Mouse (Mus musculus) yolk sac, embryonic 10.5 days (tissue): ENCODE data around the gene Map3k12.

Experiments
- DNase-seq: peaks from one replicate; pipeline ENCODE4 v3.0.0-alpha.2; 2017; ENCODE audit warnings: low spot score

Map3k12 gene

GRCm38 (mm10) chr15:102459381-102459780, 57.5 kb downstream of the Map3k12 start:
- DNase-seq = no peak

GRCm38 (mm10) chr15:102458904-102459317, 58.0 kb downstream of the Map3k12 start, which contains the start of gene Prr13:
Gene Prr13, plus strand, starts transcription at chr15:102459028.
- DNase-seq = peak; percentile 96

- DNase-seq = no peak
These were observed 58.7 kb downstream of the Map3k12 start for GRCm38 (mm10) chr15:102458050-102458736.

GRCm38 (mm10) chr15:102455993-102456392, 60.9 kb downstream of the Map3k12 start:
- no peak for DNase-seq

DNA sequence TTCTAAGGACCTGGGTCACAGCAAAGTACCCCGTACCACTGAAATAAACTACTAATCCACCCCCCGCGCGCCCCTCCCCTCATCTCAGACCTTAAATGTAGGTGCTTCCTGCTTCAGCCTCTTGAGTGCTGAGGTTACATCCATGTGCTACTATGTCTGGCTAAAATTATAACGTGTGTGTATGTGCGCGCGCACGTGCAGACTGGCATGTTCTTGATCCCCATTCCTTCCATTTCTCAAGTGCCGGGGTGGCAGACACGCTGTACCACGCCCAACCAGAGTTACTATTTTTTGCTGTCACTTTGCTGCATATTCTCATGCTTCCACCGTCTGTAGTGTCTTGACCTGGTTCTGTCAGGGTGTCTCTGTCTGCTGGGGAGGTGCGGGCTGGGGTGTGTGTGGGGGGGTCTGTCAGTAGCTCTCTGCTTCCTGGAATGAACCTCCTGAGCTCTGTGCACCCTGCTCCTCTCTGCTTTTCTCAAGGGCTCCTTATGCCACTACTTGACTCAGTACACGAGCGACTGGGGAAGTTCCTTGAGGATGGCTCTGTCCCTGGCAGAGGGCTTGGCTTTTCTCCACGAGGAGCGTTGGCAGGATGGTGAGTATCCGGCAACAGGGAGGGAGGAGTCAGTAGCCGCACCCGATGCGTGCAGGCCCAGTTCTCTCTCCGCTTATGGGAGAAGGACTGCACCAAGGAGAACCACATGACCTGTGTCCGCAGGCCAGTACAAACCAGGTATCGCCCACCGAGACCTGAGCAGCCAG, 65.0 kb downstream of the Map3k12 start:
- DNase-seq = no peak

- DNase-seq = peak; percentile 86
These were observed 65.9 kb downstream of the Map3k12 start for GRCm38 (mm10) chr15:102450928-102451327.

- DNase-seq = no peak
These were observed 67.5 kb downstream of the Map3k12 start for GRCm38 (mm10) chr15:102449366-102449765.
